Mouse (Mus musculus) stomach, postnatal 0 days (tissue): ENCODE data around the gene Zfp970.
"Not testable (repeated sequence)": the region's sequence is repeated elsewhere in the genome, so short reads cannot be mapped to it uniquely, and the experiment has no call there.

ENCODE experiments used
- CTCF ChIP-seq: IDR thresholded peaks from 2 replicates; pipeline ENCODE4 v1.5.1; 2016; ENCODE audit warnings: antibody characterized with exemption, low read depth, mild to moderate bottlenecking, moderate library complexity
- EP300 ChIP-seq: optimal IDR thresholded peaks from 2 replicates; pipeline ENCODE3; 2016; ENCODE audit warnings: antibody characterized with exemption

- TF ChIP-seq EP300, CTCF: not testable (repeated sequence)
These were observed 34.6 kb downstream of the Zfp970 start for GRCm38 (mm10) chr2:177499182-177499581.
